Mouse (Mus musculus): ENCODE data around the gene Cd72. TPM values are rescaled to one million over a fixed set of nuclear protein-coding genes. Genes with fewer than 3 reads are reported as not detected.
A peak's percentile ranks its signal among the peaks of the same experiment; 100 is the strongest.

The Cd72 gene
- polyA plus RNA-seq, 1 experiment from 2014 or later = 2.9 TPM

DNA sequence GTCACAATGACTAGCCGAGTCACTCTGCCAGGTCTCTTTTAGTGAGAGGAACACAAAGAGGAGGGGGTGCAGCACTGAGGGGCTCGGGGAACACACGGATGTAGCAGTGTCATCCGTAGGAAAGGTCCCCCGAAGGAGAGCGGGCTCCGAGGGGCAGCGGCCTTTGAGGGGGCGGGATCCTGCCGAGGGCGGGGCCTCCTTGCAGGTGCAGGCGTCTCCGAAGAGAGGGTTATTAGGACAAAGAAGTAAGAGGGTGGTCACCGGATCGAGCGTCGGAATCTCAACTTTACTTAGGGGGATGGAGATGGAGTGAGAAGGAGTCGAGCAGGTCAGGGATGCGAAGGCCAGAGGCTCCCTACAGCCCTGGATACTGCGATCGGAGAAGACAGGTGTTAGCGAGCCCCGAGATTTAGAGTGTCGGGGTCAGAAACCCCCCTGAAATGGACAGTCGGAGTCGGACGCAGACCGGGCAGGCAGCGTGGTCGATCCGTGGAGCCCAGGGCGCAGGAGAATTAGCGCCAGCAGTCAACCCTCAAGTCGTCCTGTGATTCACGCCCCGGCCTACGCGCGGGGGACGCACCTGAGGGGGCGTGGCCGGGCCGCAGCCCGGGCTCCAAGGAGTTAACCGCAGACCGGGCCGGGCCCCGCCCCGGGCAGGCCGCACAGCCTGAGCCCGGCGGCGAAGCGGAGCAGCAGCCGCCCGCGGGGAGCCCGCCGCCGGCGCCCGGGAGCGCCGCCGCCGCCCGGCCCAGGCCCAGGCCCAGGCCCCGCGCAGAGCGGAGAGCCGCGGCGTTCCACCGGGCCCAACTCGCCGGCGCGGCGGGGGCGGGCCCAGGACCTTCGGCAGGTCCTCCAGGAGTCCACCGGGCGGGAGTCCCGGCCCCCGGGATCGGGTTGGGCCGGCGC lies 11.7 kb downstream of the Cd72 start:
- peak overlapping the region; percentile 100 for H3K9ac ChIP-seq (replicated peaks)
- H3K9me3 ChIP-seq = no peaks in the 10 kb centered on the region
- H3K4me3 ChIP-seq = peak overlapping the region; percentile 96
- peaks cover 13% of the 10 kb centered on the region for H3K4me1 ChIP-seq
- ATAC-seq (ENCODE audit: low FRiP score, low read depth) = peak; percentile 63
- peak overlapping the region; percentile 92 for H3K4me2 ChIP-seq (replicated peaks)
- under 1% methylated on average over 73 of the region's 88 CpGs for WGBS
- H3K27me3 ChIP-seq = 0 out of 2 replicates have a peak, but pooled peaks cover 3% of the 10 kb centered on the region
- peaks cover 29% of the 10 kb centered on the region for H3K36me3 ChIP-seq
- peak overlapping the region; percentile 96 for H3K27ac ChIP-seq (replicated peaks)

GRCm38 (mm10) chr4:43442044-43442443 lies 12.4 kb downstream of the Cd72 start:
- Histone ChIP-seq H3K27ac (replicated peaks) (peak overlapping the region; percentile 96), H3K9me3 (no peaks in the 10 kb centered on the region), H3K4me1 (peaks cover 13% of the 10 kb centered on the region), H3K4me3 (peak overlapping the region; percentile 96), H3K36me3 (peaks cover 23% of the 10 kb centered on the region), H3K27me3 (0 out of 2 replicates have a peak, but pooled peaks cover 3% of the 10 kb centered on the region), H3K4me2 (replicated peaks) (peak overlapping the region; percentile 92), H3K9ac (replicated peaks) (peak overlapping the region; percentile 100)
- ATAC-seq (ENCODE audit: low FRiP score, low read depth) = peak; percentile 94
- under 1% methylated on average over 33 of the region's 33 CpGs for WGBS

GRCm38 (mm10) chr4:43441639-43442038 lies 12.8 kb downstream of the Cd72 start, which contains the start of gene Tesk1:
Gene Tesk1 (plus strand): TSS chr4:43441939.
- Histone ChIP-seq H3K27me3 (0 out of 2 replicates have a peak, but pooled peaks cover 3% of the 10 kb centered on the region), H3K4me1 (peaks cover 13% of the 10 kb centered on the region), H3K4me3 (peak within 1 kb of the TSS; percentile 96), H3K9me3 (no peaks in the 10 kb centered on the region), H3K9ac (replicated peaks) (peak within 1 kb of the TSS; percentile 100), H3K27ac (replicated peaks) (peak within 1 kb of the TSS; percentile 96), H3K36me3 (peaks cover 19% of the 10 kb centered on the region), H3K4me2 (replicated peaks) (peak within 1 kb of the TSS; percentile 92)
- peak; percentile 21; the same call in 1 of the 2 replicates for ATAC-seq (ENCODE audit: low FRiP score, low read depth)
- 23% methylated on average over 4 of the region's 4 CpGs for WGBS

DNA sequence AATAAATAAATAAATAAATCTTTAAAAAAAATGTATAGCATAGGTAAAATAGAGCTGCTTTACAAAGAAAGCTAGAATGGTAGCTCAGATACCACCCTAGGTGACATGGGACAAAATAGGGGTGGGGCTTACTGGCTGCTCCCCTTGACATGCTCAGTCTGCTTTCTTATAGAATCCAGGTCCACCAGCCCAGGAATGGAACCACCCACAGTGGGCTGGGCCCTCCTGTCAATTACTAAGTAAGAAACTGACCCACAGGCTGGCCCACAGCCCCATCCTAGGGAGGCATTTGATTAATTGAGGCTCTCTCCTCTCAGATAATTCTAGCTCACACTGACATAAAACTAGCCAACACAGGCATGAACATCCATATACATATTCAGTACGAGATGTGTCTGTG lies 21.6 kb downstream of the Cd72 start:
- Histone ChIP-seq H3K27me3 (peaks cover 24% of the 10 kb centered on the region), H3K36me3 (no peaks in the 10 kb centered on the region), H3K9me3 (no peaks in the 10 kb centered on the region), H3K27ac (replicated peaks) (no peak overlapping the region), H3K4me3 (no peak overlapping the region), H3K4me1 (peaks cover 11% of the 10 kb centered on the region), H3K4me2 (replicated peaks) (no peak overlapping the region), H3K9ac (replicated peaks) (no peak overlapping the region)
- WGBS = 80% methylated on average over 1 of the region's 1 CpGs
- no peak for ATAC-seq (ENCODE audit: low FRiP score, low read depth)

GRCm38 (mm10) chr4:43431690-43432089 lies 22.7 kb downstream of the Cd72 start:
- Histone ChIP-seq H3K9ac (replicated peaks) (no peak overlapping the region), H3K4me2 (replicated peaks) (no peak overlapping the region), H3K27me3 (peaks cover 36% of the 10 kb centered on the region), H3K36me3 (peaks cover under 1% of the 10 kb centered on the region; the same call in 1 of the 2 replicates), H3K4me3 (no peak overlapping the region), H3K9me3 (no peaks in the 10 kb centered on the region), H3K27ac (replicated peaks) (peak overlapping the region; percentile 83), H3K4me1 (peaks cover 17% of the 10 kb centered on the region)
- 10% methylated on average over 4 of the region's 4 CpGs for WGBS
- peak; percentile 42; the same call in 1 of the 2 replicates for ATAC-seq (ENCODE audit: low FRiP score, low read depth)

GRCm38 (mm10) chr4:43428946-43429345 lies 25.5 kb downstream of the Cd72 start, which contains the start of gene Fam166b:
Gene Fam166b (minus strand): TSS chr4:43429134.
- H3K27ac ChIP-seq (replicated peaks) = no peak within 1 kb of the TSS
- H3K4me2 ChIP-seq (replicated peaks) = 0 out of 2 replicates have a peak within 1 kb of the TSS, but pooled peaks have one; percentile 12
- H3K9me3 ChIP-seq = no peaks in the 10 kb centered on the region
- ATAC-seq (ENCODE audit: low FRiP score, low read depth) = no peak
- H3K4me1 ChIP-seq = peaks cover 31% of the 10 kb centered on the region
- 0 out of 2 replicates have a peak within 1 kb of the TSS, but pooled peaks have one; percentile 11 for H3K9ac ChIP-seq (replicated peaks)
- H3K4me3 ChIP-seq = no peak within 1 kb of the TSS
- 6% methylated on average over 10 of the region's 10 CpGs for WGBS
- peaks cover 28% of the 10 kb centered on the region for H3K36me3 ChIP-seq
- H3K27me3 ChIP-seq = peaks cover 63% of the 10 kb centered on the region

DNA sequence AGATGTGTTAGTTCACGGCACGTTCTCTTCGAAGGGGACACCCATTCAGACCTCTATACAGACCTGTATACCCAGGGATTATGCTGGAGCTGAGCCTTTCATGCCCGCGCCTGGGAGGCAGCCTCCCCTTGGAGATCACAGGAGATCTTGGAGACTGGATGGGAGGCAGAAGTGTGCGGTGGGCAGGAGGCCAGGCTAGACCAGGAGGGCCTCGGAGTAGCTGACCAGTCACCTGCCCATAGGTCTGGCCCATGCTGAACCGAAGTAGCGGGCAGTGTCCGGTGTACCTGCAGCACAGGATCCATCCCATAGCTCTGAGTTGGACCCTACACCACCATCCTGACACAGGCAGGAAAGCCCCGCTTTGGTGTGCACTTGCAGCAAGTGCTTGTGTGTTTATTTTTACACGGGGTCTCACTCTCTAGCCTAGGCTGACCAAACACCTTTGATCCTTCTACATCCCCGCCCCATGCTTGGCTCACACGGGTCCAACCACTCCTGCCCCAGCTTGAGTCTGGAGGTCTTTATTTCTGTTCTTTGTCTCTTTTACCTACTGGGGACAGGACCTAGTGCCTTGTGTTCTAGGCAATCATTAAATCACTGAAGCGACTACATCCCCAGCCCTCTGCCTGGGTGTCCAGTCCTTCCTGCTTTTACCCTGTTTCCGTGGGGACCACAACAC lies 26.1 kb downstream of the Cd72 start:
- peaks cover 31% of the 10 kb centered on the region for H3K4me1 ChIP-seq
- H3K27ac ChIP-seq (replicated peaks) = no peak overlapping the region
- H3K27me3 ChIP-seq = peaks cover 70% of the 10 kb centered on the region
- H3K4me2 ChIP-seq (replicated peaks) = 0 out of 2 replicates have a peak overlapping the region, but pooled peaks have one; percentile 12
- H3K36me3 ChIP-seq = peaks cover 35% of the 10 kb centered on the region
- H3K9me3 ChIP-seq = no peaks in the 10 kb centered on the region
- no peak overlapping the region for H3K4me3 ChIP-seq
- 0 out of 2 replicates have a peak overlapping the region, but pooled peaks have one; percentile 11 for H3K9ac ChIP-seq (replicated peaks)
- WGBS = 30% methylated on average over 16 of the region's 16 CpGs
- ATAC-seq (ENCODE audit: low FRiP score, low read depth) = no peak

DNA sequence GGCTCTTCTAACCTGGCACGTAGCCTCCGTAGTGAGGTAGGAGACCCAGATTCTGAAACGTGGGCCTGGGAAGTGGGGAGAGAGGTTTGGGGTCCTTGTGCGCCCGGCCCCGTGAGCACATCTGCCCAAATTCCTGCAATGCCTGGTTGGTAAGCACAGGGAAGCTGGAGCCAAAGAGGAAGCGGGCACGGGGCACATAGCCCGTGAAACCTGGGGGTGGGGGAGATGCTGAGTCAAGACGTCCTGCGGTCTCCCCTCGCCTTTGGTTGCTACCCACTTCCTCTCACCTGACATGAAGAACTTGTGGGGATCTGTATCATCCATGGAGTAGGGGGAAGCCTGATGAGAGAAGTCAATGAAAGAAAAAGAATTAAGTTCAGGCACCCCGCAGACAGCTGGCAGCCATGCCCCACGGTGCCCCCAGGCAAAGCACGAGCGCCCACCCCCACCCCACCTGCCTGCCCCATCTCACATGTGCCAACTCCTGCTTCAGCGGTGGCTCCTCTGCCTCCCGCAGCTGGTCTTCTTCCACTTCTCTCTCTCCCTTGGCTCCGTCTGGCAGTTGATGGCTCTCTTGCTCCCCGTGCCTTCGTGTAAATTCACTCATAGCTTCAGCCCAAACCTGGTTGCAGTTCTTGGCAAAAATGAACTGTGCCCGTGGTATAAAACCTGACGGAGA lies 26.8 kb downstream of the Cd72 start:
- 22% methylated on average over 23 of the region's 23 CpGs for WGBS
- H3K36me3 ChIP-seq = peaks cover 41% of the 10 kb centered on the region
- H3K9me3 ChIP-seq = no peaks in the 10 kb centered on the region
- no peak overlapping the region for H3K4me2 ChIP-seq (replicated peaks)
- no peak overlapping the region for H3K4me3 ChIP-seq
- peaks cover 76% of the 10 kb centered on the region for H3K27me3 ChIP-seq
- H3K4me1 ChIP-seq = peaks cover 31% of the 10 kb centered on the region
- no peak overlapping the region for H3K27ac ChIP-seq (replicated peaks)
- no peak for ATAC-seq (ENCODE audit: low FRiP score, low read depth)
- no peak overlapping the region for H3K9ac ChIP-seq (replicated peaks)

- ATAC-seq (ENCODE audit: low FRiP score, low read depth) = no peak
- no peak overlapping the region for H3K4me3 ChIP-seq
- H3K4me2 ChIP-seq (replicated peaks) = no peak overlapping the region
- no peak overlapping the region for H3K9ac ChIP-seq (replicated peaks)
- peaks cover 53% of the 10 kb centered on the region for H3K36me3 ChIP-seq
- peaks cover 84% of the 10 kb centered on the region for H3K27me3 ChIP-seq
- H3K27ac ChIP-seq (replicated peaks) = no peak overlapping the region
- WGBS = 52% methylated on average over 10 of the region's 10 CpGs
- H3K9me3 ChIP-seq = no peaks in the 10 kb centered on the region
- peaks cover 31% of the 10 kb centered on the region for H3K4me1 ChIP-seq
Measured at GRCm38 (mm10) chr4:43426487-43426886, 27.9 kb downstream of the Cd72 start.

GRCm38 (mm10) chr4:43425648-43426380 lies 28.6 kb downstream of the Cd72 start:
- Histone ChIP-seq H3K27me3 (peaks cover 84% of the 10 kb centered on the region), H3K4me1 (peaks cover 31% of the 10 kb centered on the region), H3K4me2 (replicated peaks) (peak overlapping the region; percentile 19), H3K36me3 (peaks cover 56% of the 10 kb centered on the region), H3K4me3 (no peak overlapping the region; the same call in 1 of the 2 replicates), H3K9ac (replicated peaks) (peak overlapping the region; percentile 41), H3K9me3 (no peaks in the 10 kb centered on the region), H3K27ac (replicated peaks) (no peak overlapping the region)
- 20% methylated on average over 31 of the region's 31 CpGs for WGBS
- ATAC-seq (ENCODE audit: low FRiP score, low read depth) = no peak

GRCm38 (mm10) chr4:43425197-43425596 lies 29.2 kb downstream of the Cd72 start:
- ATAC-seq (ENCODE audit: low FRiP score, low read depth) = no peak
- Histone ChIP-seq H3K4me3 (no peak overlapping the region; the same call in 1 of the 2 replicates), H3K9me3 (no peaks in the 10 kb centered on the region), H3K4me1 (peaks cover 32% of the 10 kb centered on the region), H3K36me3 (peaks cover 56% of the 10 kb centered on the region), H3K9ac (replicated peaks) (peak overlapping the region; percentile 41), H3K27ac (replicated peaks) (no peak overlapping the region), H3K27me3 (peaks cover 80% of the 10 kb centered on the region), H3K4me2 (replicated peaks) (peak overlapping the region; percentile 19)
- WGBS = 24% methylated on average over 14 of the region's 14 CpGs
